Mouse (Mus musculus): Measurements from ENCODE around the gene Trio. TPM values are rescaled to one million over a fixed set of nuclear protein-coding genes. Genes with fewer than 3 reads are reported as not detected.

The Trio gene
- polyA plus RNA-seq, 1 experiment: 0.03 TPM

GRCm38 (mm10) chr15:27938886-27939285, 86.8 kb downstream of the Trio start:
- Histone ChIP-seq H3K4me1 (ENCODE audit: control insufficient read depth) (no peaks in the 10 kb centered on the region), H3K4me3 (replicated peaks) (no peak overlapping the region), H3K36me3 (ENCODE audit: control insufficient read depth) (no peaks in the 10 kb centered on the region), H3K9me3 (ENCODE audit: control insufficient read depth, low read length) (no peaks in the 10 kb centered on the region), H3K27me3 (ENCODE audit: control insufficient read depth) (no peaks in the 10 kb centered on the region)
- TF ChIP-seq TAL1 (IDR thresholded peaks at IDR 0.05; ENCODE audit: low read length) (no peak), GATA1 (IDR thresholded peaks at IDR 0.05; ENCODE audit: low read length) (no peak)

GRCm38 (mm10) chr15:27937861-27938833, 87.5 kb downstream of the Trio start:
- Histone ChIP-seq H3K4me3 (replicated peaks) (no peak overlapping the region), H3K4me1 (ENCODE audit: control insufficient read depth) (no peaks in the 10 kb centered on the region), H3K36me3 (ENCODE audit: control insufficient read depth) (no peaks in the 10 kb centered on the region), H3K27me3 (ENCODE audit: control insufficient read depth) (no peaks in the 10 kb centered on the region), H3K9me3 (ENCODE audit: control insufficient read depth, low read length) (no peaks in the 10 kb centered on the region)
- TF ChIP-seq GATA1 (IDR thresholded peaks at IDR 0.05; ENCODE audit: low read length) (no peak), TAL1 (IDR thresholded peaks at IDR 0.05; ENCODE audit: low read length) (no peak)

GRCm38 (mm10) chr15:27937003-27937860, 88.4 kb downstream of the Trio start:
- H3K4me3 ChIP-seq (replicated peaks): no peak overlapping the region
- H3K9me3 ChIP-seq (ENCODE audit: control insufficient read depth, low read length): no peaks in the 10 kb centered on the region
- no peaks in the 10 kb centered on the region for H3K4me1 ChIP-seq (ENCODE audit: control insufficient read depth)
- H3K36me3 ChIP-seq (ENCODE audit: control insufficient read depth): no peaks in the 10 kb centered on the region
- H3K27me3 ChIP-seq (ENCODE audit: control insufficient read depth): no peaks in the 10 kb centered on the region
- TF ChIP-seq GATA1 (IDR thresholded peaks at IDR 0.05; ENCODE audit: low read length) (no peak), TAL1 (IDR thresholded peaks at IDR 0.05; ENCODE audit: low read length) (no peak)

- Histone ChIP-seq H3K36me3 (ENCODE audit: control insufficient read depth) (no peaks in the 10 kb centered on the region), H3K27me3 (ENCODE audit: control insufficient read depth) (no peaks in the 10 kb centered on the region), H3K9me3 (ENCODE audit: control insufficient read depth, low read length) (no peaks in the 10 kb centered on the region), H3K4me1 (ENCODE audit: control insufficient read depth) (no peaks in the 10 kb centered on the region), H3K4me3 (replicated peaks) (no peak overlapping the region)
- TF ChIP-seq TAL1 (IDR thresholded peaks at IDR 0.05; ENCODE audit: low read length): no peak
- TF ChIP-seq GATA1 (IDR thresholded peaks at IDR 0.05; ENCODE audit: low read length): no peak
These were observed 89.6 kb downstream of the Trio start for GRCm38 (mm10) chr15:27935772-27936746.

- no peaks in the 10 kb centered on the region for H3K9me3 ChIP-seq (ENCODE audit: control insufficient read depth, low read length)
- no peaks in the 10 kb centered on the region for H3K36me3 ChIP-seq (ENCODE audit: control insufficient read depth)
- no peaks in the 10 kb centered on the region for H3K27me3 ChIP-seq (ENCODE audit: control insufficient read depth)
- H3K4me3 ChIP-seq (replicated peaks): no peak overlapping the region
- TF ChIP-seq TAL1 (IDR thresholded peaks at IDR 0.05; ENCODE audit: low read length) (no peak), GATA1 (IDR thresholded peaks at IDR 0.05; ENCODE audit: low read length) (no peak)
- no peaks in the 10 kb centered on the region for H3K4me1 ChIP-seq (ENCODE audit: control insufficient read depth)
These were observed 92.4 kb downstream of the Trio start for GRCm38 (mm10) chr15:27933270-27933669.

- TF ChIP-seq TAL1 (IDR thresholded peaks at IDR 0.05; ENCODE audit: low read length) (no peak), GATA1 (IDR thresholded peaks at IDR 0.05; ENCODE audit: low read length) (no peak)
These were observed 93.8 kb downstream of the Trio start for GRCm38 (mm10) chr15:27931891-27932290.

GRCm38 (mm10) chr15:27931459-27931858, 94.2 kb downstream of the Trio start:
- Histone ChIP-seq H3K27me3 (ENCODE audit: control insufficient read depth) (no peaks in the 10 kb centered on the region), H3K4me1 (ENCODE audit: control insufficient read depth) (no peaks in the 10 kb centered on the region), H3K36me3 (ENCODE audit: control insufficient read depth) (no peaks in the 10 kb centered on the region), H3K4me3 (replicated peaks) (no peak overlapping the region), H3K9me3 (ENCODE audit: control insufficient read depth, low read length) (no peaks in the 10 kb centered on the region)
- no peak for TF ChIP-seq GATA1 (IDR thresholded peaks at IDR 0.05; ENCODE audit: low read length)
- no peak for TF ChIP-seq TAL1 (IDR thresholded peaks at IDR 0.05; ENCODE audit: low read length)

More at GRCm38 (mm10) chr15:27931891-27932290, 93.8 kb downstream of the Trio start:
- Histone ChIP-seq H3K36me3 (ENCODE audit: control insufficient read depth) (no peaks in the 10 kb centered on the region), H3K4me3 (replicated peaks) (no peak overlapping the region), H3K27me3 (ENCODE audit: control insufficient read depth) (no peaks in the 10 kb centered on the region), H3K4me1 (ENCODE audit: control insufficient read depth) (no peaks in the 10 kb centered on the region), H3K9me3 (ENCODE audit: control insufficient read depth, low read length) (no peaks in the 10 kb centered on the region)

GRCm38 (mm10) chr15:27927614-27928013, 98.0 kb downstream of the Trio start:
- TF ChIP-seq TAL1 (IDR thresholded peaks at IDR 0.05; ENCODE audit: low read length) (no peak), GATA1 (IDR thresholded peaks at IDR 0.05; ENCODE audit: low read length) (no peak)
- peaks cover 5% of the 10 kb centered on the region for H3K4me1 ChIP-seq (ENCODE audit: control insufficient read depth)
- no peaks in the 10 kb centered on the region for H3K36me3 ChIP-seq (ENCODE audit: control insufficient read depth)
- no peak overlapping the region for H3K4me3 ChIP-seq (replicated peaks)
- H3K9me3 ChIP-seq (ENCODE audit: control insufficient read depth, low read length): no peaks in the 10 kb centered on the region
- peaks cover 1% of the 10 kb centered on the region; the same call in 1 of the 2 replicates for H3K27me3 ChIP-seq (ENCODE audit: control insufficient read depth)
